Mouse (Mus musculus) megakaryocyte, embryonic 14.5 days (primary cell): ENCODE results near the gene Cd180. TPM values are rescaled to one million over a fixed set of nuclear protein-coding genes. Genes with fewer than 3 reads are reported as not detected.

Experiments
- H3K27me3 ChIP-seq: replicated peaks from 2 replicates; pipeline ENCODE3; 2012; ENCODE audit warnings: inconsistent platforms
- H3K36me3 ChIP-seq: replicated peaks from 2 replicates; pipeline ENCODE3; 2012; ENCODE audit warnings: low read length, inconsistent platforms, mixed read lengths
- H3K4me1 ChIP-seq: 2 replicates; pipeline ENCODE4 v1.6.1; 2012; ENCODE audit warnings: inconsistent platforms
- H3K4me3 ChIP-seq: replicated peaks from 2 replicates; pipeline ENCODE3; 2012; ENCODE audit warnings: moderate library complexity, mild to moderate bottlenecking, inconsistent platforms
- H3K9me3 ChIP-seq: 2 replicates; pipeline ENCODE4 v1.6.1; 2012; ENCODE audit warnings: inconsistent platforms
- FLI1 ChIP-seq: IDR thresholded peaks from 2 replicates; pipeline ENCODE4 v1.6.1; 2012; ENCODE audit warnings: low read length, inconsistent platforms, mixed read lengths
- GATA1 ChIP-seq: IDR thresholded peaks from 3 replicates; pipeline ENCODE4 v1.6.1; 2012; ENCODE audit warnings: mixed read lengths, low read length, inconsistent platforms, borderline replicate concordance
- polyA plus RNA-seq: library from polyadenylated mRNA; stranded (reverse); fragments of >175 nt; gene quantifications from 2 replicates; pipeline ENCODE4 v1.2.3, GENCODE M21; 2012; ENCODE audit warnings: low replicate concordance; ENCODE audit not compliant: insufficient read depth

The Cd180 gene
- polyA plus RNA-seq, 1 experiment = 1.5 TPM

DNA sequence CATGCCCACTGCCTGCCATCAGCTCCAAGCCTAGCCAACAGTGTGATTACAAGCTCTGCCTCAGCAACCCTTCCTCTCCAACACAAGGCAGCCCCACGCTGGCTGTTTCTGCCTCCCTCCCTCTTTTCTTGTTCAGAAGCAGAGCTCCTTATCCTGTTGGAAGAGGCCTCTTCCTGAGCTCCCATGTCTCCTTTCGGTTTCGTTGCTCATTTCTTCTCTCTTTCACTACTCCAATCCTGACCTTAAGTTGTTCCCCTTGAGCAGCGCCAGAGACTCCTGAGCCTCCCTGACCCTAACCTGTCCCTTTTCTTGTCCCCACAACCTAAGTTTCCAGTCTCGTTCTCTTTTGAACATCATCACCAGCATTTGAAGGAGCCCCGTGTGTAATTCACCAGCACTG, 29.3 kb upstream of the Cd180 start:
- no peak for TF ChIP-seq FLI1
- TF ChIP-seq GATA1 = no peak
- H3K27me3 ChIP-seq = no peaks in the 10 kb centered on the region
- H3K4me1 ChIP-seq = peaks cover 63% of the 10 kb centered on the region
- no peaks in the 10 kb centered on the region for H3K9me3 ChIP-seq
- peaks cover 10% of the 10 kb centered on the region for H3K36me3 ChIP-seq
- H3K4me3 ChIP-seq = peak overlapping the region; percentile 88

DNA sequence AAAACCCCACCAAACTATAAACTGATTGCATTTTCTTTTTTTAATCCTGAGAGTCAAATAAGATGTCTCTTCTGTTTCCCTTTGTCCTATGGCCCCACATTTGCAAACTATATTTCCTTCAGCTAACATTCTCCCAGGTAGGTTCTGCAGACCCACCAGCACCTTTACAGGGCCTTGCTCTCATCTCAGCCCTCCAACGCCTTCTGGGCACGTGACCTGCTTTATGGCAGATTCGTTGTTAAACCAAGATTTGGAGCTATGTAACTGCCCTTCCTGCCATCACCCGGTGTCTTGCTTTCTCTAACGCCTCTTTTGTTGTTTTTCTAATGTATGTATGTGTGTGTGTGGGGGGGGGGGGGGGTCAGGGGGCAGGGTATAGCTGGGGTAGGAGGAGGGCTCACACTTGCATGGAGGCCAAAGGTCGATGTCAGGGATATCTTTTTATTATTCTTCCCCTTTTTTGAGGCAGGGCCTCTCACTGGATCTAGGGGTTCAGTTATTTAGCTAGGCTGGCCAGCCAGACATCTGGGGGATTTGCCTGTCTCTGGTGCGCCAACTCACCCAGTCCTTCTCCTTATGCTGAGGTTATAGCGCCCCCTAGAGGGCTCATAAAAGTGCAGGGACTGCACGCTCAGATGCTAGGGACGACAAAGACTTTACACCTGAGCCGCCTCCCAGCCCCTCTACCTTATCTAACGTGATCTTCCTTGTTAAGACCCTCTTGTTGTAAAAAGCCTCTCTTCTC, 28.3 kb upstream of the Cd180 start:
- no peaks in the 10 kb centered on the region for H3K27me3 ChIP-seq
- peaks cover 73% of the 10 kb centered on the region for H3K4me1 ChIP-seq
- H3K9me3 ChIP-seq = no peaks in the 10 kb centered on the region
- peaks cover 10% of the 10 kb centered on the region for H3K36me3 ChIP-seq
- TF ChIP-seq GATA1 (no peak), FLI1 (no peak)
- peak overlapping the region; percentile 90 for H3K4me3 ChIP-seq

DNA sequence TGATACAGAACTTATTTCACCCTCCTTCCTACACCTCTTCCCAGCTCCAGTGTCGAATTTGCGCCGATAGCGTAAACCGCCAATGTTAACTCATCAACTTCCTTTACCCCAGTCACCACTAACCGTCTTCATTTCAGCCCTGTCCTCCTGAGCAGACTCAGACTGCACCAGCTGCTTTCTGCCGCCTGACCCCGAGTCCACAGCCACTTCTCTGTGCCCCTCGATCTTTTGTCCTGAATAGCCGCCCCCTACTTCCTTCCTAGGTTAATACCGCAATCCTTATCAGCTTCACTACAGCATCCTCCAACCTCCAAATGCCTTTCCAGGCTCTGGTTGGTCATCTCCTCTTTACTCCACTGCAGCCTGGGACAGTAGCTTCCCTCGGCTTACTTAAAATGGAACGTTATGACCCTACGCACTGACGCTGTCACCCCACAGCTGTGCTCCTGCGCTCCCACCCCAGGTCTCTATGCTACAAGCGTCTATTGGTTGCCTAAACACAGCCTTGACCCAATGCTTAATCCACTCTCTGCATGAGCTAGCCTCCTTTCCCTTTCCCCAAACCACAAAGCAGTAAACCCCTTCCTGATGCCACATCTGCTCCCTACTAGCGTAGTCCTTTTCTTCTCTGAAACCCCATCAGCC, 27.6 kb upstream of the Cd180 start:
- Histone ChIP-seq H3K4me3 (peak overlapping the region; percentile 90), H3K27me3 (no peaks in the 10 kb centered on the region), H3K36me3 (peaks cover 10% of the 10 kb centered on the region), H3K9me3 (no peaks in the 10 kb centered on the region), H3K4me1 (peaks cover 80% of the 10 kb centered on the region)
- TF ChIP-seq FLI1 = peak; percentile 20; the same call in 1 of the 2 replicates
- 0 out of 3 replicates have a peak, but pooled peaks have one; percentile 3 for TF ChIP-seq GATA1

DNA sequence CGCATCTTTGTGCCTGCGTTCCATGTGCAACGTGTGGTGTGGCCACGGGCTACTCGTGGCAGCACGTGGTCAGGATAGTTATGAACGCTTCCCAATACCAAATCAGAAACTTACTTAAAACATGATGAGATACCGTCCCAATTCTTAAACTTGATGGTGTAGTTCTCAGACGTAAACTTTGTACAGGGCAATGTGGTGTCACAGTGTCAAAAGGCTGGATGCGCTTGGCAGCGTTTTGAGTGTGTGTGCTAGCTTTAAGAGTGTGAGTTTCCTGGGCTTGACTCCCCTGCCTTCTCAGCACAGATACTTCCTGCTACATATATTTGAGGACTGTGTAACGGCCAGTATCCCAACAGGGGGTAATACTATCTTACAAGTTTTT, 27.1 kb upstream of the Cd180 start:
- Histone ChIP-seq H3K36me3 (peaks cover 10% of the 10 kb centered on the region), H3K4me1 (peaks cover 85% of the 10 kb centered on the region), H3K4me3 (peak overlapping the region; percentile 90), H3K9me3 (no peaks in the 10 kb centered on the region), H3K27me3 (no peaks in the 10 kb centered on the region)
- TF ChIP-seq GATA1 = no peak
- no peak for TF ChIP-seq FLI1

DNA sequence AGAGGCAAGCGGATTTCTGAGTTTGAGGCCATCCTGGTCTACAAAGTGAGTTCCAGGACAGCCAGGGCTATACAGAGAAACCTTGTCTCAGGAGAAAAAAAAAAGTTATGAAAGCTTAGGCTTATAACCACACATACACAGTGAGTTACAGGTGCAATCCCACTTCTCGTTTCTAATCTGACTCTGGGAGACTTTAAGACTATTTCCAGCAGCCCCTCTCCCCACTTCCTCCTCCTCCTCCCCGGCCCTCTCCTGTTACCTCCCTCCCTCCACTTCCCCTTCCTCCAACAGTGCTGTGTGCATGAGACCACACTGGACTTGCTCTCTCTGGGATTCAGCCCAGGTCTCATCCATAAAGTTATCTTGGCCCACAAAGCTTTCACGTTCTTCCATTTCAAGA, 26.6 kb upstream of the Cd180 start:
- Histone ChIP-seq H3K9me3 (no peaks in the 10 kb centered on the region), H3K4me3 (peak overlapping the region; percentile 50), H3K36me3 (peaks cover 7% of the 10 kb centered on the region), H3K27me3 (no peaks in the 10 kb centered on the region), H3K4me1 (peaks cover 88% of the 10 kb centered on the region)
- TF ChIP-seq FLI1 (no peak), GATA1 (no peak)

DNA sequence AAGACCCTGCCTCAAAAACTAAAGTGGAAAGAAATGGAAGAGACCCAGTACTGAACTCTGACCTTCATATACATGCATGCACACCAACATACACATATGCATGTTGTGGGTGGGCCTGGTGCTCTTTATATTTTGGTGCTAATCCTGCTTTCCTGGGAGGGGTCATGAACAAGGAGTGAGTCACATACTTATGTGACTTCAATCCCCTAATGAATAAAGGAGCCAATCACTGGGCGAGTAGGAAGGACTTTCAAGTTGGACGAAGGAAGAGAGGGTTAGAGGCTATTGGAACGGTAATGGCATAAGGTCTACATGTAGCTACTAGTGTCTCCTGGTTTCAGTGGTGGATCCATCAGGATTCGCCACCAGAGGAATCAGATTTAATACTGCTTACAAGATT, 26.0 kb upstream of the Cd180 start:
- no peak for TF ChIP-seq FLI1
- no peak for TF ChIP-seq GATA1
- H3K9me3 ChIP-seq = peaks cover 1% of the 10 kb centered on the region; the same call in 1 of the 2 replicates
- H3K36me3 ChIP-seq = peaks cover 2% of the 10 kb centered on the region
- H3K4me1 ChIP-seq = peaks cover 88% of the 10 kb centered on the region
- no peak overlapping the region for H3K4me3 ChIP-seq
- H3K27me3 ChIP-seq = no peaks in the 10 kb centered on the region

DNA sequence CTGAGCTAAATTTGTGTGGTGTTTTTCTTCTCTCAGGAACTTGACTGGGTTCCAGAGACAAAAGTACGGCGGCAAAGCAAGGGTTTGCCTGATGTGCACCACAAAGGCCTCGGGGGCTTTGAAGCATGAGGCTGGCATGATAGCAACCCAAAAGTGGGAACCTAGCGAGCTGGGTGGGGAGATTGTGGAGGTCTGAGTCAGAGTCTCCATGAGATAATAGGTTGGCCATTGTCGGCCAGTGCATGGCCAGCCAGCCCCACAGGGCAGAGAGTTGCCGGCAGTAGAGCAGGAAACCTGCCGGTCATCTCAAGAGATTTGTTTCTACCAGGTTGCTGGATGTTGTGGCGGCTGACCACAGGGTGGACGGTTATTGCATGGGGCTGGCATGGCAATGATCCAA, 25.5 kb upstream of the Cd180 start:
- Histone ChIP-seq H3K4me1 (peaks cover 84% of the 10 kb centered on the region), H3K4me3 (no peak overlapping the region), H3K27me3 (no peaks in the 10 kb centered on the region), H3K9me3 (peaks cover 4% of the 10 kb centered on the region; the same call in 1 of the 2 replicates), H3K36me3 (no peaks in the 10 kb centered on the region)
- no peak for TF ChIP-seq GATA1
- no peak for TF ChIP-seq FLI1

DNA sequence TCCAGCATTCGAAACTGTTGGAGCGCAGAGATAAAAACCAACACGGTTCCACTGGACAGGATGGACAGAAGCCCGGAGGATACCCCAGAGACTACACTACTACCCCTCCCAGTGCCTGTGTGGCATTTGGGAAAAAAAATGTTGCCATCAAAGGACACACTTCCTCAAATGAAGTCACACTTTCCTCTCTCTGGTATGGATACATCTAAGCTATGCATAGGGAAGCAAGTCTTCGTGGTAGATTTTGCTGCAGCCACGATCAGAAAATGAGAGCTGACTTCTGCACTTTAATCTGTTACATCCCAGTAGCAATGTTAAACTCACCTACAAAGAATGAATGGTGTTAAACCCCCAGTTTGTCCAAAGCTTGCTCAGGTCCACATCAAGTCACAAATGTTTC, 24.4 kb upstream of the Cd180 start:
- TF ChIP-seq FLI1 (no peak), GATA1 (no peak)
- no peaks in the 10 kb centered on the region for H3K36me3 ChIP-seq
- peaks cover 78% of the 10 kb centered on the region for H3K4me1 ChIP-seq
- H3K27me3 ChIP-seq = no peaks in the 10 kb centered on the region
- H3K9me3 ChIP-seq = peaks cover 4% of the 10 kb centered on the region; the same call in 1 of the 2 replicates
- no peak overlapping the region for H3K4me3 ChIP-seq

DNA sequence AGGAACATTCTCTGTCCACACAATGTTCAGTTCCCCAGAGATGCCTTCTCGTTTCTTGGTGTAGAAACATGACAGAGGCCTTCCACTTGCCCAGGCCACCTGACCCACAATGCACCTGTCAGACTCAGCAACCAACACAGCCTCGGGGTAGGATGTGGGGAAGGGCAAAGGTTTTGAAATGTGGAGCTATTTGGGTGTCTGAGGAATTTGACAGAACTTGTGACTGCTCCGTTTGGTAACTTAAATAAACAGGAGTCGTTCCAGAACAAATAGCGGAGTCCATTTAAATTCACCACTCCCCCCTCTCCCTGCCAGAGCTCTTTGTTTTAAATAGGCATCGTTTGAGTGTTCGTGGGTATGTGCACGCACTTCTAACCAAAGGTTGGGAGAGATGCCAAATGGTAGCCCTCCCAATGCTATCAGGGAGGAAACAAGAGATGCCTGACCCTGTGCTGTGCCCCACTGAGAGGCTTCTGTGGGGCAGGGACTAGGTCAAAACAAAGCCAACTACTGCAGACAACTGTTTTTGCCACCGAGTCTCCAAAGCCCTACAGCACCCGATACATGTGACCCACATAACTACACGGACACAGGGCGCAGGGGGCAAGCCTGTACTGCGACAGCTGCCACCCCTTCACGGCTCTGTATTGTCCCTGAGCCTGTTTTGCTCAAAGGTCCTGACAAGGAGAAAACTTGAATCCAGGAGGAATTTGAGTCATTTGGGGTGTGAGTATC, 23.7 kb upstream of the Cd180 start:
- Histone ChIP-seq H3K4me3 (peak overlapping the region; percentile 59), H3K9me3 (peaks cover 4% of the 10 kb centered on the region; the same call in 1 of the 2 replicates), H3K36me3 (no peaks in the 10 kb centered on the region), H3K27me3 (no peaks in the 10 kb centered on the region), H3K4me1 (peaks cover 77% of the 10 kb centered on the region)
- TF ChIP-seq GATA1 (no peak), FLI1 (no peak)

DNA sequence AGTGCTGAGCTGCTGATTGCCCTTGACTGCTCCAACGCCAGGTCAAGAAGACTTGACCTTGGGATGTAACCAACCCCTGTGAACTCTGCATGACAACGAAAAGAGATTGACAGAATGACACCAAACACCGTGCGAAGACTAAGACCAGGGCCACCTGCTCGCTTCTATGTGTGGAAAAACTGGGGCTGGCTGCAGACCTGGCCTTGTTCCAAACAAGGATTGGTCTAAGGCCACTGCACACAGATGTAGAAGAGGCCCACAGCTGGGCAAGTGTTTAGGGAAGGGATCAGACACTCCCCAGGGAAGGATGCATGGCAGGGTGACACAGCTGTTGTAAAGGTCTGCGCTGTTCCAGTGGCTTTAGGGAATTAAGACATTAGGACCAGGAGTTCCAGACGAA, 22.9 kb upstream of the Cd180 start:
- Histone ChIP-seq H3K9me3 (peaks cover 4% of the 10 kb centered on the region; the same call in 1 of the 2 replicates), H3K27me3 (no peaks in the 10 kb centered on the region), H3K4me3 (peak overlapping the region; percentile 18), H3K4me1 (peaks cover 68% of the 10 kb centered on the region), H3K36me3 (no peaks in the 10 kb centered on the region)
- TF ChIP-seq GATA1 = no peak
- TF ChIP-seq FLI1 = no peak
